Mouse (Mus musculus) left cerebral cortex, adult 8-10 months (tissue): ENCODE measurements at regions not wholly inside any gene's neighbourhood (a gene's known extent, or its start where the extent isn't known, plus 50 kb on each side); places are given as distances from the start of the nearest gene placed in this dataset.

ENCODE experiments used
- DNase-seq, 2 experiments: peaks; one replicate each; pipeline ENCODE4 v3.0.0; 2022; ENCODE audit warnings: low spot score in 2 of 2

GRCm38 (mm10) chr6:101484526-101485287, 107.0 kb upstream of the Pdzrn3 start:
- DNase-seq, result no peak

- peak; percentile 21 to 71 for DNase-seq
These were observed 105.2 kb upstream of the Pdzrn3 start for GRCm38 (mm10) chr6:101482635-101483465.

GRCm38 (mm10) chr6:101473956-101474355, 96.3 kb upstream of the Pdzrn3 start:
- DNase-seq, result no peak

- DNase-seq, result peak in 1 of 2 experiments; percentile 73
These were observed 95.7 kb upstream of the Pdzrn3 start for GRCm38 (mm10) chr6:101473257-101473925.

GRCm38 (mm10) chr6:101464910-101465309, 87.2 kb upstream of the Pdzrn3 start:
- no peak for DNase-seq

- DNase-seq, result no peak
These were observed 86.2 kb upstream of the Pdzrn3 start for GRCm38 (mm10) chr6:101463812-101464320.

- DNase-seq, result no peak
These were observed 69.0 kb upstream of the Pdzrn3 start for GRCm38 (mm10) chr6:101446720-101447119.

- no peak for DNase-seq
These were observed 68.6 kb upstream of the Pdzrn3 start for GRCm38 (mm10) chr6:101446316-101446715.

GRCm38 (mm10) chr6:101432769-101433168, 55.1 kb upstream of the Pdzrn3 start:
- no peak for DNase-seq

GRCm38 (mm10) chr6:101429634-101430033, 51.9 kb upstream of the Pdzrn3 start:
- no peak for DNase-seq
